Mouse (Mus musculus): Measurements from ENCODE around the gene Gm9970. TPM values are rescaled to one million over a fixed set of nuclear protein-coding genes. Genes with fewer than 3 reads are reported as not detected.
"Not testable (repeated sequence)": the region's sequence is repeated elsewhere in the genome, so short reads cannot be mapped to it uniquely, and the experiment has no call there.

Gene Gm9970
- total RNA-seq, 2 experiments from 2014 or later = not detected

DNA sequence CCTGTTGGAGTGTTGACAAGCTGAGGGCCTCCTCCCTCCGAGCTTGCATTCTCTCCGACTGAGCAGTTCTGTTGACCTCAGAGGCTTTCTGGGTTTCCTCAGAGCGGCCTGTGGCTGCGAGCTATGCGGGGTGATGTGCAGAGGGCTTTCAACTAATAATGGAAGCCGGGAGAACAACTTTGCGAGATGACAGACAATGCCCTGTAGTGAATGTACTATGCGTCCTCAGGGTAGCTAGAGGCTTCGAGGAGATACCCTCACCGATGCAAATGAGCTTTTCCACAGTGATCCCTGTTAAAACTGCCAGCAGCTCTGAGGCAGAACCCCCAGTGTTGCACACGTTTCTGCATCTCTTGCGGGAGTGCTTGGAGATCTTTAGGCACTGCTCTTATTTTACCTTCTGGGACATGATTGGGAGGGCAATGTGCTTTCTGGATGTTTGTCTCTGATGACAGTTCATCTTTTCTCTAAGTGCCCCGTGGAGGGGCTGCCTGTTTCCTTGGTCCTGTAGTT, 546 bp upstream of the Gm9970 start:
- intact Hi-C loops (cut with DNase I) = loop anchor here (2.0 kb wide), 3 partner anchors 49 to 63 kb away; partner anchors contain the start of genes Eif2b4, Gm29609, Ift172 and Snx17
- no peak for DNase-seq

DNA sequence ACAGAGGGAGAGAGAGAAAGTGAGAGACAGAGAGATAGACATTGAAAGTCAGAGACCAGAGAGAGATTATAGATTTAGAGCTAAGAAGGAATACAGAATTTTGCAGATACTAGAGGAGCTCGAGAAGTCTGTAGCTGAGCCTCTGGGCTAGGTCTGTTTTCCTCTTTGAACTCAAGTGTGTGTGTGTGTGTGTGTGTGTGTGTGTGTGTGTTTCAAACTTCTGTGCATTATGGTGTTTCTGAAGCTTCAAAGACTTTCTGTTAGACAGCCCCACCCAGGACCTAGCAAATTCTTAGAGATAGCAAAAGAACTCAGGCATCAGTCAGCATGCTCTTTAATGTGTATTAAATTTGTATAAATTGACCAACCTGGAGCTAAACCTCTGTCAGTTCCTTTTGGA, 14.4 kb downstream of the Gm9970 start:
- intact Hi-C loops (cut with DNase I) = no loop called here
- DNase-seq = no peak

GRCm38 (mm10) chr5:31222696-31223095, 18.3 kb downstream of the Gm9970 start:
- DNase-seq = no peak

GRCm38 (mm10) chr5:31221304-31221945, 19.6 kb downstream of the Gm9970 start:
- intact Hi-C loops (cut with DNase I) = loop anchor here (1.0 to 5.0 kb wide), 4 partner anchors 19 to 106 kb away; partner anchors contain the start of genes Ift172, Nrbp1 and Zfp513
- no peak for DNase-seq

More at GRCm38 (mm10) chr5:31222696-31223095, 18.3 kb downstream of the Gm9970 start:
- intact Hi-C loops (cut with DNase I) = loop anchor here (5.0 kb wide), 2 partner anchors 70 to 105 kb away; partner anchors contain the start of gene Ift172

DNA sequence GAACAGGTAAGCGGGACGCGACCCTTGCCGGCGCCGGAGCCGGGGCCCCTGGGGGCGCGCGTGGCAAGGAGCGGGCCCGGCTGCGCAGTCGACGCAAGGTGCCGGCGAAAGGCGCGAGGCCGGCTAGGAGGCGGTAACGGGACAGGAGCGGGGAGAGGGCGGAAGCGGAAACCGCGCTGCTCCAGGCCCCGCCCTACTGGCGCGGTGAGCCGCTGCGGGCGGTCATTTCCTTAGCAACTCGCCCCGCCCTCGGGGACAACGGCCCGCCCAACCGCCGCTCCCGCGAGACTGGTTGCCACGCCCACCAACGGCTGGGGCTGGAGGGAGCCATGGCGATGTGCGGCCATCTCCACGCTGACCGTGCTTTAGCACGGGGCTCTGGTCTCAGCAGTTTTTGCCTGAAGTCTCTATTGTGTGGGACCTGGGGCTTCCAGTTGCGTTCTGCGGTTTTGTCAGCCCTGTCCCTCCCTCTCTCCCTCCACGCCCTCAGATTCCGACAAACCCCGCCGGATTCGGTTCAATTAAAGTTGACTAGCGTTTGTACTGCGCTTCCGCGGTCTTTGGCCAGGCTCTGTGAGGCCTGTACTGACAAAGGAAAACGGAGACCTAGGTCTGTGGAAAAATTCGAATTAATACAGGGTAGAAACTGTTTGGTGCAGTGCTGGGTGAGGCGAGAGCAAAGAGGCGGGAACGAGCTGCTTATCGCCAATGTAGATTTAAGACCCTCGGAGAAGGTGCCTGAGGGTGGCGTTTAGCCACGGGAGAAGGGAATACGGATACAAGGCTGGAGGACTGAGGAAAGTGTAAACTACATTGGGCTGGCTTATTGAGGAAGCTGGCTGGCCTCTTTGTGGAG, 20.4 kb downstream of the Gm9970 start, which contains the start of gene Ppm1g:
TSS of gene Ppm1g (minus strand) at position 240 of the 856 bp plus-strand sequence.
- intact Hi-C loops (cut with DNase I) = loop anchor here (1.0 to 5.0 kb wide), 4 partner anchors 18 to 107 kb away; partner anchors contain the start of genes Ift172, Nrbp1 and Zfp513
- peak; percentile 99 for DNase-seq

GRCm38 (mm10) chr5:31219911-31220447, 21.1 kb downstream of the Gm9970 start:
- no peak for DNase-seq
- intact Hi-C loops (cut with DNase I) = loop anchor here (2.0 to 5.0 kb wide), 3 partner anchors 17 to 107 kb away; partner anchors contain the start of genes Ift172 and Zfp513

DNA sequence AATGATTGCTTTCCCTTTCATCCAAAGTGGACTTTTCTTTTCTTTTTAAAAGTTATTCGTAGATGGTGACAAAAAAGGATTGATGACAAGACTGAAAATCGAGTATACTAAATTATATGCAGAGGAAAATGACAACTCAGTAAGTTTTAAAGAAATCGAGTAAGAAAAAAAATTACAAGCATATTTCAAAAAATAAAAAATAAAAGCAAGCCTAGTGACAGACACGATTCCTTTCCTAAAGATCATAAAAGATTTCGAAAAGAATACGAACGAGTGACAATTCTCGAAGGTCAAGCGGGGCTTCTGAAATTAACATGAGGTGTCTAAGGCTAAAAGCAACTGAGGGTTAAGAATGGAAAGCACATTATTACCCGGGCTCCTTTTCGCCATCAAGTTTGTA, 21.6 kb downstream of the Gm9970 start:
- intact Hi-C loops (cut with DNase I) = no loop called here
- DNase-seq = no peak

GRCm38 (mm10) chr5:31219070-31219469, 22.0 kb downstream of the Gm9970 start:
- intact Hi-C loops (cut with DNase I) = no loop called here
- no peak for DNase-seq

GRCm38 (mm10) chr5:31218294-31218693, 22.7 kb downstream of the Gm9970 start:
- intact Hi-C loops (cut with DNase I) = no loop called here
- no peak for DNase-seq

- DNase-seq; intact Hi-C loops (cut with DNase I): not testable (repeated sequence)
Observed at GRCm38 (mm10) chr5:31216554-31216953, 24.5 kb downstream of the Gm9970 start.

DNA sequence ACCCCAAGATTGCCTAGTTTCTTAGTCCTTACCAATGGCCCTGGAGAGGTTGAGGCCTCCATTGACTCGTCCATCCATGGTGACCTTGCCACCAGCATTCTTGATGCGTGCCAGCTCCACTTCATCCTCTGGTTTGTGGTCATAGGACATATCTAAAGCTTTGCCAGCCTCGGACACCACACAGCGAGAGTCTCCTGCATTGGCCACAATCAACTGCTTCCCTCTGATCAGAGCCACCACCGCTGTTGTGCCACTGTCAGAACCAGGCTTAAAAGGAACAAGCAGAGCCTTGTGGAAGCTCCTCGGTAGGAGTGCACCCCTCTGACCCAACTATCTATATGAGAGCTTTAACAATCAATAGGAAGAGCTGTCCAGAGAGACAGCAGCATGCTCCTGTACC, 36.6 kb downstream of the Gm9970 start:
- intact Hi-C loops (cut with DNase I) = no loop called here
- no peak for DNase-seq

DNA sequence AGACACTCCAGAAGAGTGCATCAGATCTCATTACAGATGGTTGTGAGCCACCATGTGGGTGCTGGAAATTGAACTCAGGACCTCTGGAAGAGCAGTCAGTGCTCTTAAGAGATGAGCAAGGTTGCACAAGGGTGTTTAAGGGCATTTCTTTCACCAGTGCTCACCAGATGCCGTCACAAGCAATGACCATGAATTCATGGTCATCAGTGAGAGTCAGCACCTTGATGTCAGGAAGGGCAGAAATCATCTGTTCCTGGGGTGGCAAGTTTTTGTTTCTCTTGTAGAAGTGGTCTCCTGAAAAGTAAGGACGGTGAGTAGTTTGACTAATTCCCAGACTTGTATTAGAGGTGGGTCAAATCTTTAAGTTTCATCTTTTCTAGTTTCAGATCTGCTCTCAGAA, 37.2 kb downstream of the Gm9970 start:
- intact Hi-C loops (cut with DNase I) = loop anchor here (2.0 kb wide), 1 partner anchor 17 kb away; the partner anchor contains the start of gene Ppm1g
- DNase-seq = no peak

DNA sequence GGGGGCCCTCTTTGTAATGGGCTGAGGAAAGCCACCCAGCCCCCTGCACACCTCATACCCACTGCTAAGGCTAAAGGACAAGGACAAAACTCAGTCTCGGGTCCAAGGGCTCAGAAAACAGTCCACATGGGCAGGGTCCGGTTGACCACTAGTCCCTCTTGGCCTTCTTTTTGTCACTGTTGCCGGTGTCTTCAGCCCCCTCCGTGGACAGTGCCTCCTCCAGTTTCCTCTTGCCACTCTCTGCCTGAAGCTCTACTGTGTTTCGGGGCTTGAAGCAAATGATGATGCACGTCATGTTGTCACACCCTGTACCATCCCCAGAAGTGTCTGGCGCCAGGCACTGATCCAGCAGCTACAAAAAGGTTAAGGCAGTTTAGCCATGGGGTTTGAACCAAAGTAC, 38.1 kb downstream of the Gm9970 start:
- intact Hi-C loops (cut with DNase I) = loop anchor here (2.0 kb wide), 1 partner anchor 18 kb away; the partner anchor contains the start of gene Ppm1g

GRCm38 (mm10) chr5:31201742-31202590, 39.1 kb downstream of the Gm9970 start, which contains the start of gene Zfp513:
Gene Zfp513, minus strand, starts transcription at chr5:31202303.
- DNase-seq = peak; percentile 91 to 92
- intact Hi-C loops (cut with DNase I) = loop anchor here (2.0 kb wide), 1 partner anchor 19 kb away; the partner anchor contains the start of gene Ppm1g

More for the DNA sequence above, 38.1 kb downstream of the Gm9970 start:
- DNase-seq = no peak

- peak in 1 of 2 experiments; percentile 11 for DNase-seq
- intact Hi-C loops (cut with DNase I) = no loop called here
Observed at GRCm38 (mm10) chr5:31201042-31201741, 39.8 kb downstream of the Gm9970 start.

DNA sequence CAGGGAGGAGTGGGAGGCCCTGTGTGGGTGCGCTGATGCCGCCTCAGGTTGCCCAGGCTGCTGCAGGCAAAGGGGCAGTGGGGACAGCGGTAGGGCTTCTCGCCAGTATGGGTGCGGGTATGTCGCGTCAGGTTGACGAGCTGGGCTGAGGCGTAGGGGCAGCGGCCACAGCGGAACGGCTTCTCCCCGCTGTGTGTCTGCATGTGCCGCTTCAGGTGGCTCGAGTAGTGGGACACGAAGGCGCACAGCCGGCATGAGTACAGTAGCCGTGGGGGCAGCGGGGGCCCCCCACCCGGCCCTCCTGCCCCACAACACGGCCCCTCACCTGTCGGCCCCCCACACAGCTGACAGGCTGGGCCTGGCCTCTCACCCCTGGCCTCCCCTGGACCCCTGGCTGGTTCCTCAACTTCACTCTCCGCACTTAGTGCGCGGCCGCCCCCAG, 40.7 kb downstream of the Gm9970 start:
- peak in 1 of 2 experiments; percentile 16 for DNase-seq
- intact Hi-C loops (cut with DNase I) = no loop called here

- DNase-seq = no peak
- intact Hi-C loops (cut with DNase I) = no loop called here
Observed at GRCm38 (mm10) chr5:31199893-31200292, 41.1 kb downstream of the Gm9970 start.

GRCm38 (mm10) chr5:31199321-31199892, 41.6 kb downstream of the Gm9970 start:
- DNase-seq = no peak
- intact Hi-C loops (cut with DNase I) = no loop called here

Data from heart, postnatal 36 days (tissue).